11 mouse cellular contexts compared by ENCODE assay signal in genomic region chr7:31033409-31034165, GRCm38 (mm10). TPM values are rescaled to one million over a fixed set of nuclear protein-coding genes. Genes with fewer than 3 reads are reported as not detected.
DNase-seq lines count a peak whose midpoint lies in the region; ATAC-seq lines count a peak whose summit lies in the region.
"Had no signal": no experiment of that assay in that cellular context is flagged by ENCODE, and none has a peak within 500 bp of the region (broad histone marks: within the 10 kb centered on the region; RNA-seq: fewer than 3 reads in every experiment).

No protein-coding gene starts in this region.

- H3K36me3 ChIP-seq in liver, embryonic 15.5 days (replicated peaks), result no peaks in the 10 kb centered on the region

- peaks cover 16% of the 10 kb centered on the region; the same call in 1 of the 2 replicates for H3K4me1 ChIP-seq in liver, embryonic 15.5 days (replicated peaks)

- ATAC-seq in liver, embryonic 15.5 days (ENCODE audit: insufficient read depth), result peak; percentile 14; the same call in 1 of the 2 replicates

- H3K9ac ChIP-seq in liver, embryonic 15.5 days, result no peak overlapping the region

- H3K9me3 ChIP-seq in liver, embryonic 15.5 days (replicated peaks), result no peaks in the 10 kb centered on the region

- no peak overlapping the region for H3K4me3 ChIP-seq in liver, embryonic 15.5 days (replicated peaks)

- H3K27ac ChIP-seq in liver, embryonic 15.5 days (replicated peaks), result 0 out of 2 replicates have a peak overlapping the region, but pooled peaks have one; percentile 41

- DNase-seq in B cell, adult 2 months, result peak; percentile 63 to 71
- DNase-seq in CD8-positive naive resting alpha-beta T cell, adult 2 months (ENCODE audit: low read depth in 2 of 2, low spot score in 2 of 2), result peak; percentile 78 to 80
- DNase-seq in spleen, adult 18-20 months, result peak; percentile 52 to 57
- DNase-seq in adrenal gland, postnatal 36 days, result no peak
- no peak for DNase-seq in left cerebral cortex, adult 11 months (ENCODE audit: low spot score)
- DNase-seq in neural tube, embryonic 10.5 days (ENCODE audit: extremely low spot score, low spot score), result no peak
- DNase-seq: cerebellum, postnatal 10 days; layer of hippocampus, postnatal 36 days had no signal

- H3K27me3 ChIP-seq in liver, embryonic 15.5 days, result no peaks in the 10 kb centered on the region

- no peak overlapping the region for H3K4me2 ChIP-seq in liver, embryonic 15.5 days
- H3K4me2 ChIP-seq: heart, embryonic 11.5 days; midbrain, embryonic 11.5 days had no signal

- 30% methylated on average over 9 of the region's 9 CpGs for WGBS in liver, embryonic 15.5 days (ENCODE audit: insufficient replicate concordance)

RNA-seq across cellular contexts. Expression of gene Fxyd5, which starts 8.7 kb away (rescaled TPM):
- 19.8 and 22.4 TPM in 2 replicates for polyA plus RNA-seq in liver, embryonic 15.5 days (2015; fragmentation: Nextera tagmentation; extraction: Ambion mirVana)
- 100 to 1,000 TPM in 1 of 2 experiments, 10 to 100 TPM in 1; 34.8 to 103 TPM for total RNA-seq in adrenal gland, postnatal 36 days (2021)

RNA-seq across cellular contexts. Expression of gene Fxyd7, which starts 17.7 kb away (rescaled TPM):
- polyA plus RNA-seq in liver, embryonic 15.5 days (2015; fragmentation: Nextera tagmentation; extraction: Ambion mirVana), result 0.17 and 0.26 TPM in 2 replicates
- total RNA-seq in adrenal gland, postnatal 36 days (2021), result 1 to 10 TPM; 1.2 to 1.6 TPM

RNA-seq across cellular contexts. Expression of gene Fxyd1, which starts 23.4 kb away (rescaled TPM):
- polyA plus RNA-seq in liver, embryonic 15.5 days (2015; fragmentation: Nextera tagmentation; extraction: Ambion mirVana), result 88.6 and 99.1 TPM in 2 replicates
- 100 to 1,000 TPM; 167 to 239 TPM for total RNA-seq in adrenal gland, postnatal 36 days (2021)

RNA-seq across cellular contexts. Expression of gene Lgi4, which starts 25.6 kb away (rescaled TPM):
- 0.03 TPM in 1 of 2 replicates, not detected in the other for polyA plus RNA-seq in liver, embryonic 15.5 days (2015; fragmentation: Nextera tagmentation; extraction: Ambion mirVana)
- 1 to 10 TPM; 2.7 to 5.4 TPM for total RNA-seq in adrenal gland, postnatal 36 days (2021)

RNA-seq across cellular contexts. Expression of gene Fxyd3, which starts 42.9 kb away (rescaled TPM):
- polyA plus RNA-seq in liver, embryonic 15.5 days (2015; fragmentation: Nextera tagmentation; extraction: Ambion mirVana), result 0.35 and 0.92 TPM in 2 replicates
- 1 to 10 TPM; 1.5 to 2.3 TPM for total RNA-seq in adrenal gland, postnatal 36 days (2021)
- total RNA-seq: layer of hippocampus, postnatal 36 days had no signal

Comparison
In these comparisons a context has a peak if more than half of its experiments do, and no peak if none do; other contexts are left out.
1. DNase-seq: peak in B cell, adult 2 months (2 of 2), CD8-positive naive resting alpha-beta T cell, adult 2 months (2 of 2) and spleen, adult 18-20 months (2 of 2); none in adrenal gland, postnatal 36 days (0 of 2), left cerebral cortex, adult 11 months (single experiment) and neural tube, embryonic 10.5 days (single experiment).